Mouse (Mus musculus) ES-E14 (cell line): Measurements from ENCODE around the gene Uckl1. TPM values are rescaled to one million over a fixed set of nuclear protein-coding genes. Genes with fewer than 3 reads are reported as not detected.

Source experiments
- DNase-seq: peaks from one replicate; pipeline ENCODE4 v3.0.0-alpha.2; 2013; ENCODE audit warnings: low read depth, low spot score
- H3K27ac ChIP-seq: 2 replicates; pipeline ENCODE4 v1.5.1; 2012; ENCODE audit warnings: low read depth, mild to moderate bottlenecking, low read length, moderate library complexity, mixed read lengths; ENCODE audit not compliant: poor library complexity, insufficient read depth, severe bottlenecking
- H3K36me3 ChIP-seq: 2 replicates; pipeline ENCODE4 v1.6.1; 2012; ENCODE audit warnings: mild to moderate bottlenecking, low read length, moderate library complexity, mixed read lengths; ENCODE audit not compliant: control insufficient read depth, poor library complexity, insufficient read depth, severe bottlenecking
- H3K4me1 ChIP-seq, 2 experiments: fragments of 150-350 bp in 1 of 2; sonication (generic) in 1 of 2; 2 replicates each; pipeline ENCODE4 v1.6.1; 2012; ENCODE audit warnings: low read length in 2 of 2, mild to moderate bottlenecking in 1 of 2, mixed read lengths in 1 of 2; ENCODE audit not compliant: control insufficient read depth in 2 of 2, insufficient read depth in 2 of 2, poor library complexity in 1 of 2
- H3K4me3 ChIP-seq, 2 experiments: fragments of 150-350 bp in 1 of 2; sonication (generic) in 1 of 2; 2 replicates each; pipeline ENCODE4 v1.5.1; 2012; ENCODE audit warnings: low read length in 2 of 2, low read depth in 1 of 2, mild to moderate bottlenecking in 1 of 2, mixed read lengths in 1 of 2; ENCODE audit not compliant: insufficient read depth in 1 of 2, poor library complexity in 1 of 2, severe bottlenecking in 1 of 2
- H3K9ac ChIP-seq: 2 replicates; pipeline ENCODE4 v1.6.1; 2012; ENCODE audit warnings: low read depth, mild to moderate bottlenecking, low read length, mixed read lengths; ENCODE audit not compliant: poor library complexity, insufficient read depth, severe bottlenecking
- H3K9me3 ChIP-seq: fragments of 150-350 bp; sonication (generic); 2 replicates; pipeline ENCODE4 v1.6.1; 2012; ENCODE audit warnings: low read depth, mild to moderate bottlenecking, low read length; ENCODE audit not compliant: control insufficient read depth, insufficient read depth
- CHD2 ChIP-seq: IDR thresholded peaks from 2 replicates; pipeline ENCODE4 v1.6.1; 2014; ENCODE audit warnings: mild to moderate bottlenecking, low read depth, low read length, inconsistent platforms
- HCFC1 ChIP-seq: IDR thresholded peaks from 2 replicates; pipeline ENCODE4 v1.6.1; 2012; ENCODE audit warnings: low read length, inconsistent platforms, borderline replicate concordance; ENCODE audit not compliant: insufficient read depth
- MAFK ChIP-seq: IDR thresholded peaks from 2 replicates; pipeline ENCODE4 v1.6.1; 2014; ENCODE audit warnings: mild to moderate bottlenecking, low read depth, low read length, inconsistent platforms; ENCODE audit not compliant: insufficient read depth
- ZC3H11A ChIP-seq: IDR thresholded peaks from 2 replicates; pipeline ENCODE4 v1.6.1; 2012; ENCODE audit warnings: low read depth, mild to moderate bottlenecking, inconsistent platforms, low read length, borderline replicate concordance
- ZNF384 ChIP-seq: IDR thresholded peaks from 2 replicates; pipeline ENCODE4 v1.6.1; 2012; ENCODE audit warnings: low read depth, low read length, inconsistent platforms
- in situ Hi-C, 2 experiments: fragments of 600-800 bp; cut with MboI; formaldehyde crosslinking; loops; one replicate each; pipeline ENCODE4 v1.15.1; 2025; ENCODE audit warnings: low sequenced_read_pairs in 2 of 2, inconsistent platforms in 1 of 2; ENCODE audit not compliant: unreplicated experiment in 2 of 2
- total RNA-seq: library from RNA; depleted of rRNA; stranded (reverse); fragments of 300-350 nt; gene quantifications from 2 replicates; pipeline ENCODE4 v1.2.3, GENCODE M21; 2012

Gene Uckl1
- total RNA-seq, 1 experiment = 24.0 TPM

GRCm38 (mm10) chr2:181586124-181586523 is 1.4 kb upstream of the Uckl1 start:
- DNase-seq = no peak
- peaks cover 47% of the 10 kb centered on the region for H3K36me3 ChIP-seq
- no peak overlapping the region for H3K9ac ChIP-seq
- no peak for TF ChIP-seq ZC3H11A
- TF ChIP-seq MAFK = no peak
- no peak for TF ChIP-seq CHD2
- no peak for TF ChIP-seq ZNF384
- no peak for TF ChIP-seq HCFC1
- no peaks in the 10 kb centered on the region for H3K9me3 ChIP-seq
- H3K4me1 ChIP-seq = no peaks in the 10 kb centered on the region
- in situ Hi-C loops = no loop called here
- H3K27ac ChIP-seq = no peak overlapping the region
- no peak overlapping the region for H3K4me3 ChIP-seq

- Histone ChIP-seq H3K36me3 (peaks cover 45% of the 10 kb centered on the region), H3K27ac (no peak overlapping the region), H3K9ac (no peak overlapping the region), H3K4me3 (no peak overlapping the region), H3K4me1 (no peaks in the 10 kb centered on the region), H3K9me3 (no peaks in the 10 kb centered on the region)
- no peak for DNase-seq
- in situ Hi-C loops = no loop called here
- TF ChIP-seq ZNF384 = no peak
These were observed 814 bp upstream of the Uckl1 start for GRCm38 (mm10) chr2:181585506-181585905.

- H3K36me3 ChIP-seq = peaks cover 31% of the 10 kb centered on the region
These were observed 1.0 kb downstream of the Uckl1 start for GRCm38 (mm10) chr2:181583460-181584257.

GRCm38 (mm10) chr2:181582939-181583338 is 1.8 kb downstream of the Uckl1 start:
- no peak overlapping the region for H3K9ac ChIP-seq
- TF ChIP-seq MAFK = no peak
- TF ChIP-seq ZC3H11A = no peak
- no peak for TF ChIP-seq ZNF384
- TF ChIP-seq HCFC1 = no peak
- TF ChIP-seq CHD2 = no peak
- H3K4me3 ChIP-seq = no peak overlapping the region
- no peaks in the 10 kb centered on the region for H3K9me3 ChIP-seq
- H3K4me1 ChIP-seq = no peaks in the 10 kb centered on the region
- in situ Hi-C loops = no loop called here
- no peak for DNase-seq
- H3K36me3 ChIP-seq = peaks cover 24% of the 10 kb centered on the region
- no peak overlapping the region for H3K27ac ChIP-seq

More at GRCm38 (mm10) chr2:181583460-181584257, 1.0 kb downstream of the Uckl1 start:
- TF ChIP-seq CHD2 (no peak), HCFC1 (no peak), ZNF384 (no peak), MAFK (no peak), ZC3H11A (no peak)
- no peaks in the 10 kb centered on the region for H3K9me3 ChIP-seq
- DNase-seq = no peak
- no peak overlapping the region for H3K4me3 ChIP-seq
- in situ Hi-C loops = no loop called here
- no peak overlapping the region for H3K9ac ChIP-seq
- no peak overlapping the region for H3K27ac ChIP-seq
- H3K4me1 ChIP-seq = no peaks in the 10 kb centered on the region

GRCm38 (mm10) chr2:181582358-181582757 is 2.3 kb downstream of the Uckl1 start:
- Histone ChIP-seq H3K27ac (no peak overlapping the region), H3K4me3 (peak overlapping the region in 1 of 2 experiments; percentile 90; a peak in 1 of 4 replicates), H3K36me3 (peaks cover 20% of the 10 kb centered on the region), H3K4me1 (no peaks in the 10 kb centered on the region), H3K9ac (no peak overlapping the region), H3K9me3 (no peaks in the 10 kb centered on the region)
- in situ Hi-C loops = no loop called here
- DNase-seq = no peak
- TF ChIP-seq MAFK = no peak
- no peak for TF ChIP-seq CHD2
- TF ChIP-seq ZNF384 = no peak
- no peak for TF ChIP-seq ZC3H11A
- TF ChIP-seq HCFC1 = no peak
